Mouse (Mus musculus): ENCODE results near the gene Dhrs1.

GRCm38 (mm10) chr14:55761163-55761562 lies 15.7 kb upstream of the Dhrs1 start, which contains the start of gene Ltb4r2:
- no peak for TF ChIP-seq CTCF (IDR thresholded peaks at IDR 0.05; ENCODE audit: low read depth, low read length)
- no peak for TF ChIP-seq POLR2A (IDR thresholded peaks at IDR 0.05; ENCODE audit: borderline replicate concordance, low read depth, low read length)
